Mouse (Mus musculus) cerebellum, adult 2 months (tissue): ENCODE results near the gene Wdr54.

Experiments used
- CTCF ChIP-seq: fragments of 200-500 bp; IDR thresholded peaks from 2 replicates; pipeline ENCODE4 v1.5.1; 2011; ENCODE audit warnings: low read depth, mild to moderate bottlenecking, control low read depth, low read length, moderate library complexity, borderline replicate concordance; ENCODE audit not compliant: insufficient read depth
- POLR2A ChIP-seq: fragments of 200-500 bp; IDR thresholded peaks from 2 replicates; pipeline ENCODE4 v1.6.1; 2011; ENCODE audit warnings: low read length, control low read depth, borderline replicate concordance; ENCODE audit not compliant: insufficient read depth

DNA sequence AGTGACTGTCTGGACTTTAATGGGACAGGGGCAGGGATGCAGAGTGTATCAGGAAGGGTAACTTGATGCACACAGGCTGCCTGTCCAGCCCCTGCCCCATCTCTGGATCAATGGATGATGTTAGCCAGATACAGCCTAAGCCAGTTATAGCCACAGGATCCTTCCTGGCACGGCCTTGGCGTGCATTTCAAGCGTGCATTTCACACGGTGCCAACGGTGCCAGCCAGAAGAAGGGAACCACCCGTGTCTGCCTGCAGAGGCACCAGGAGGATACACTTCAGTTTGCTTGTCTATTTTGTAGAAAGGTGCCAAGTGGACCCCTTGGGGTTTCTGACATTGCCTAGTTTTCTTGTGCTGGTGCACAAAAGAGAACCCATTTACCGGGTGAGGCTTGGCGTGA is 16.2 kb downstream of the Wdr54 start:
- TF ChIP-seq CTCF (no peak), POLR2A (no peak)
